Mouse (Mus musculus): Measurements from ENCODE around the gene Hbb-y. TPM values are rescaled to one million over a fixed set of nuclear protein-coding genes. Genes with fewer than 3 reads are reported as not detected.
"Not testable (repeated sequence)": the region's sequence is repeated elsewhere in the genome, so short reads cannot be mapped to it uniquely, and the experiment has no call there.

Gene Hbb-y
- polyA plus RNA-seq, 1 experiment from 2014 or later, result not detected

- 89% methylated on average over 3 of the region's 3 CpGs for WGBS
- H3K27me3 ChIP-seq (ENCODE audit: control insufficient read depth, insufficient read depth, low read length), result no peaks in the 10 kb centered on the region
- TF ChIP-seq EP300 (optimal IDR thresholded peaks at IDR 0.05) (no peak), CTCF (IDR thresholded peaks at IDR 0.05; ENCODE audit: low read depth) (no peak)
- no peak overlapping the region for H3K4me2 ChIP-seq (replicated peaks; ENCODE audit: low read depth)
- no peak overlapping the region for H3K9ac ChIP-seq (ENCODE audit: low read length)
- no peaks in the 10 kb centered on the region for H3K9me3 ChIP-seq (ENCODE audit: control insufficient read depth, low read length)
- ATAC-seq (ENCODE audit: low FRiP score, low TSS enrichment) (no peak), DNase-seq (ENCODE audit: low spot score) (no peak)
- no peak overlapping the region for H3K4me3 ChIP-seq (ENCODE audit: low read depth, low read length)
- no peaks in the 10 kb centered on the region for H3K4me1 ChIP-seq (replicated peaks; ENCODE audit: control insufficient read depth, insufficient read depth)
- H3K27ac ChIP-seq (replicated peaks), result no peak overlapping the region
- no peaks in the 10 kb centered on the region for H3K36me3 ChIP-seq (ENCODE audit: control insufficient read depth, insufficient read depth, low read length)
Observed at GRCm38 (mm10) chr7:103825536-103826254, 27.3 kb downstream of the Hbb-y start.

GRCm38 (mm10) chr7:103824597-103824996 lies 28.4 kb downstream of the Hbb-y start:
- no peaks in the 10 kb centered on the region for H3K4me1 ChIP-seq (replicated peaks; ENCODE audit: control insufficient read depth, insufficient read depth)
- TF ChIP-seq EP300 (optimal IDR thresholded peaks at IDR 0.05), result no peak
- TF ChIP-seq CTCF (IDR thresholded peaks at IDR 0.05; ENCODE audit: low read depth), result no peak
- no peak overlapping the region for H3K27ac ChIP-seq (replicated peaks)
- no peaks in the 10 kb centered on the region for H3K27me3 ChIP-seq (ENCODE audit: control insufficient read depth, insufficient read depth, low read length)
- no peaks in the 10 kb centered on the region for H3K36me3 ChIP-seq (ENCODE audit: control insufficient read depth, insufficient read depth, low read length)
- H3K4me2 ChIP-seq (replicated peaks; ENCODE audit: low read depth), result no peak overlapping the region
- no peaks in the 10 kb centered on the region for H3K9me3 ChIP-seq (ENCODE audit: control insufficient read depth, low read length)
- WGBS, result 76% methylated on average over 2 of the region's 2 CpGs
- H3K9ac ChIP-seq (ENCODE audit: low read length), result no peak overlapping the region
- DNase-seq (ENCODE audit: low spot score) (no peak), ATAC-seq (ENCODE audit: low FRiP score, low TSS enrichment) (no peak)
- no peak overlapping the region for H3K4me3 ChIP-seq (ENCODE audit: low read depth, low read length)

- DNase-seq (ENCODE audit: low spot score); H3K9me3 ChIP-seq (ENCODE audit: control insufficient read depth, low read length); H3K4me1 ChIP-seq (replicated peaks; ENCODE audit: control insufficient read depth, insufficient read depth); ATAC-seq (ENCODE audit: low FRiP score, low TSS enrichment); H3K4me3 ChIP-seq (ENCODE audit: low read depth, low read length); H3K27ac ChIP-seq (replicated peaks); H3K36me3 ChIP-seq (ENCODE audit: control insufficient read depth, insufficient read depth, low read length); H3K9ac ChIP-seq (ENCODE audit: low read length); H3K27me3 ChIP-seq (ENCODE audit: control insufficient read depth, insufficient read depth, low read length); H3K4me2 ChIP-seq (replicated peaks; ENCODE audit: low read depth): not testable (repeated sequence)
- WGBS, result 71% methylated on average over 1 of the region's 2 CpGs
Observed at GRCm38 (mm10) chr7:103815085-103815484, 37.9 kb downstream of the Hbb-y start.

- H3K9me3 ChIP-seq (ENCODE audit: control insufficient read depth, low read length), result no peaks in the 10 kb centered on the region
- H3K4me1 ChIP-seq (replicated peaks; ENCODE audit: control insufficient read depth, insufficient read depth), result no peaks in the 10 kb centered on the region
- WGBS, result 88% methylated on average over 3 of the region's 3 CpGs
- H3K36me3 ChIP-seq (ENCODE audit: control insufficient read depth, insufficient read depth, low read length), result no peaks in the 10 kb centered on the region
- ATAC-seq (ENCODE audit: low FRiP score, low TSS enrichment) (no peak), DNase-seq (ENCODE audit: low spot score) (no peak)
- TF ChIP-seq EP300 (optimal IDR thresholded peaks at IDR 0.05) (no peak), CTCF (IDR thresholded peaks at IDR 0.05; ENCODE audit: low read depth) (no peak)
- no peaks in the 10 kb centered on the region for H3K27me3 ChIP-seq (ENCODE audit: control insufficient read depth, insufficient read depth, low read length)
- no peak within 1 kb of the TSS for H3K27ac ChIP-seq (replicated peaks)
- no peak within 1 kb of the TSS for H3K9ac ChIP-seq (ENCODE audit: low read length)
- H3K4me3 ChIP-seq (ENCODE audit: low read depth, low read length), result no peak within 1 kb of the TSS
- no peak within 1 kb of the TSS for H3K4me2 ChIP-seq (replicated peaks; ENCODE audit: low read depth)
Observed at GRCm38 (mm10) chr7:103813766-103814165, 39.2 kb downstream of the Hbb-y start, which contains the start of gene Hbb-bt. TSS of gene Hbb-bt (minus strand) at chr7:103813996.

- not testable (repeated sequence) for H3K27me3 ChIP-seq (ENCODE audit: control insufficient read depth, insufficient read depth, low read length); H3K9ac ChIP-seq (ENCODE audit: low read length); DNase-seq (ENCODE audit: low spot score); H3K36me3 ChIP-seq (ENCODE audit: control insufficient read depth, insufficient read depth, low read length); H3K27ac ChIP-seq (replicated peaks); H3K4me2 ChIP-seq (replicated peaks; ENCODE audit: low read depth); ATAC-seq (ENCODE audit: low FRiP score, low TSS enrichment); H3K4me3 ChIP-seq (ENCODE audit: low read depth, low read length); H3K4me1 ChIP-seq (replicated peaks; ENCODE audit: control insufficient read depth, insufficient read depth); H3K9me3 ChIP-seq (ENCODE audit: control insufficient read depth, low read length)
- no CpG with 5 or more reads among the region's 3 CpGs for WGBS
Observed at GRCm38 (mm10) chr7:103813152-103813551, 39.9 kb downstream of the Hbb-y start.

- no peak for DNase-seq (ENCODE audit: low spot score)
- no peak for ATAC-seq (ENCODE audit: low FRiP score, low TSS enrichment)
- WGBS, result 58% methylated on average over 1 of the region's 1 CpGs
- Histone ChIP-seq H3K27me3 (ENCODE audit: control insufficient read depth, insufficient read depth, low read length) (no peaks in the 10 kb centered on the region), H3K27ac (replicated peaks) (no peak overlapping the region), H3K4me1 (replicated peaks; ENCODE audit: control insufficient read depth, insufficient read depth) (no peaks in the 10 kb centered on the region), H3K9ac (ENCODE audit: low read length) (no peak overlapping the region), H3K4me2 (replicated peaks; ENCODE audit: low read depth) (no peak overlapping the region), H3K9me3 (ENCODE audit: control insufficient read depth, low read length) (no peaks in the 10 kb centered on the region), H3K36me3 (ENCODE audit: control insufficient read depth, insufficient read depth, low read length) (no peaks in the 10 kb centered on the region), H3K4me3 (ENCODE audit: low read depth, low read length) (no peak overlapping the region)
- TF ChIP-seq EP300 (optimal IDR thresholded peaks at IDR 0.05), result no peak
Observed at GRCm38 (mm10) chr7:103812174-103812573, 40.8 kb downstream of the Hbb-y start.

Measured in stomach, postnatal 0 days (tissue).